Mouse (Mus musculus) myocyte (in vitro differentiated cells): ENCODE measurements at regions not wholly inside any gene's neighbourhood (a gene's known extent, or its start where the extent isn't known, plus 50 kb on each side); places are given as distances from the start of the nearest gene placed in this dataset.
"Not testable (repeated sequence)": the region's sequence is repeated elsewhere in the genome, so short reads cannot be mapped to it uniquely, and the experiment has no call there.

ENCODE experiments used
- H3K27me3 ChIP-seq: one replicate; pipeline ENCODE4 v1.6.1; 2011; ENCODE audit not compliant: control insufficient read depth, insufficient read depth, insufficient read length
- H3K36me3 ChIP-seq: one replicate; pipeline ENCODE4 v1.6.1; 2011; ENCODE audit not compliant: control insufficient read depth, insufficient read depth
- H3K4me2 ChIP-seq: one replicate; pipeline ENCODE4 v1.6.1; 2011; ENCODE audit warnings: low read depth, control low read depth
- H3K4me3 ChIP-seq: one replicate; pipeline ENCODE4 v1.5.1; 2011; ENCODE audit warnings: mild to moderate bottlenecking, control low read depth, moderate library complexity
- H3K79me2 ChIP-seq: one replicate; pipeline ENCODE4 v1.6.1; 2011; ENCODE audit not compliant: control insufficient read depth, insufficient read depth
- H3ac ChIP-seq: one replicate; pipeline ENCODE4 v1.6.1; 2011; ENCODE audit not compliant: control insufficient read depth, insufficient read length
- CEBPB ChIP-seq: IDR thresholded peaks from 2 replicates; pipeline ENCODE4 v1.6.1; 2011; ENCODE audit warnings: mild to moderate bottlenecking, moderate library complexity; ENCODE audit not compliant: poor library complexity, insufficient read depth, severe bottlenecking
- E2F4 ChIP-seq: IDR thresholded peaks from one replicate; pipeline ENCODE4 v1.6.1; 2011; ENCODE audit warnings: mild to moderate bottlenecking, control low read depth, moderate library complexity; ENCODE audit not compliant: insufficient read depth
- MAX ChIP-seq: IDR thresholded peaks from one replicate; pipeline ENCODE4 v1.6.1; 2011; ENCODE audit warnings: low read depth, mild to moderate bottlenecking, control low read depth
- MYOD1 ChIP-seq, 3 experiments: IDR thresholded peaks; one replicate each; pipeline ENCODE4 v1.6.1; 2011; ENCODE audit warnings: control low read depth in 2 of 3, low read depth in 2 of 3, mild to moderate bottlenecking in 2 of 3, moderate library complexity in 1 of 3; ENCODE audit not compliant: insufficient read length in 2 of 3, control insufficient read depth in 1 of 3
- MYOG ChIP-seq, 3 experiments: IDR thresholded peaks; one replicate each; pipeline ENCODE4 v1.6.1; 2011; ENCODE audit warnings: control low read depth in 2 of 3, low read depth in 2 of 3, mild to moderate bottlenecking in 2 of 3; ENCODE audit not compliant: insufficient read length in 2 of 3, control insufficient read depth in 1 of 3, insufficient read depth in 1 of 3
- POLR2A ChIP-seq: IDR thresholded peaks from one replicate; pipeline ENCODE4 v1.6.1; 2011; ENCODE audit warnings: low read depth, mild to moderate bottlenecking, control low read depth, moderate library complexity; ENCODE audit not compliant: insufficient read length
- POLR2AphosphoS2 ChIP-seq: IDR thresholded peaks from one replicate; pipeline ENCODE4 v1.6.1; 2011; ENCODE audit warnings: low read depth, control low read depth; ENCODE audit not compliant: insufficient read length
- REST ChIP-seq: IDR thresholded peaks from one replicate; pipeline ENCODE4 v1.6.1; 2011; ENCODE audit warnings: mild to moderate bottlenecking, control low read depth, moderate library complexity; ENCODE audit not compliant: insufficient read depth, insufficient read length
- SRF ChIP-seq: IDR thresholded peaks from one replicate; pipeline ENCODE4 v1.6.1; 2011; ENCODE audit warnings: low read depth; ENCODE audit not compliant: control insufficient read depth, insufficient read length
- TCF12 ChIP-seq: IDR thresholded peaks from one replicate; pipeline ENCODE4 v1.6.1; 2011; ENCODE audit warnings: mild to moderate bottlenecking, control low read depth; ENCODE audit not compliant: poor library complexity, insufficient read depth, severe bottlenecking
- TCF3 ChIP-seq: IDR thresholded peaks from one replicate; pipeline ENCODE4 v1.6.1; 2011; ENCODE audit warnings: low read depth, control low read depth; ENCODE audit not compliant: insufficient read length
- USF1 ChIP-seq: IDR thresholded peaks from one replicate; pipeline ENCODE4 v1.6.1; 2011; ENCODE audit warnings: low read depth, mild to moderate bottlenecking, control low read depth, moderate library complexity

- TF ChIP-seq POLR2A (no peak), SRF (no peak), E2F4 (no peak), POLR2AphosphoS2 (no peak), MAX (no peak), CEBPB (no peak), MYOG (IDR thresholded peaks at IDR 0.05; ENCODE audit: control insufficient read depth in 1 of 3, insufficient read depth in 1 of 3, insufficient read length in 2 of 3, low read depth in 2 of 3) (no peak), USF1 (no peak)
- no peaks in the 10 kb centered on the region for H3K36me3 ChIP-seq
- no peak overlapping the region for H3ac ChIP-seq
- H3K4me2 ChIP-seq = no peak overlapping the region
- no peaks in the 10 kb centered on the region for H3K79me2 ChIP-seq
- H3K4me3 ChIP-seq = no peak overlapping the region
- no peaks in the 10 kb centered on the region for H3K27me3 ChIP-seq
Measured at GRCm38 (mm10) chr8:7286581-7286980, 1374.5 kb downstream of the Efnb2 start.

DNA sequence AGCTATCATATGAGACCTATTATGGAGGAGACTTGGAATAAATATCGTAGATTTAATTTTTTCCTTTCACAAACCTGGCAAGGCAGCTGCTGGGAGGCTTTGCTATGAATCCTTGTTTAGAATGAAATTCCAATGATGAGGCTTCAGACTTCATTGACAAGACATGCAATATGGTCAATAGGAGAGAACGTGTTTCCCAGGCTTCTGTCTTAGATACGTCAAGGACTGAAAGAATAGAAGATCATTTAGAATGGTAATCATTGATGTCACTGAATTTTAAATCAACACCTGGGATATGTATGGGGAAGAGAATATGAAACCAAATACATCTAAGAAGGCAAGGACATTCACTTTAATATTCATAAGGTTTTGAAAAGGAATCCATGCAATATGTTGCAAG lies 1393.6 kb downstream of the Efnb2 start:
- Histone ChIP-seq H3K36me3 (no peaks in the 10 kb centered on the region), H3K79me2 (no peaks in the 10 kb centered on the region), H3K4me3 (no peak overlapping the region), H3K27me3 (no peaks in the 10 kb centered on the region), H3K4me2 (no peak overlapping the region), H3ac (no peak overlapping the region)
- TF ChIP-seq SRF (no peak), MAX (no peak), MYOD1 (IDR thresholded peaks at IDR 0.05; ENCODE audit: control insufficient read depth in 1 of 3, insufficient read length in 2 of 3, low read depth in 2 of 3) (no peak)

- not testable (repeated sequence) for H3K79me2 ChIP-seq, H3K36me3 ChIP-seq, H3ac ChIP-seq, H3K4me2 ChIP-seq, H3K27me3 ChIP-seq, H3K4me3 ChIP-seq
Measured at GRCm38 (mm10) chr8:7254336-7254735, 1406.7 kb downstream of the Efnb2 start.

DNA sequence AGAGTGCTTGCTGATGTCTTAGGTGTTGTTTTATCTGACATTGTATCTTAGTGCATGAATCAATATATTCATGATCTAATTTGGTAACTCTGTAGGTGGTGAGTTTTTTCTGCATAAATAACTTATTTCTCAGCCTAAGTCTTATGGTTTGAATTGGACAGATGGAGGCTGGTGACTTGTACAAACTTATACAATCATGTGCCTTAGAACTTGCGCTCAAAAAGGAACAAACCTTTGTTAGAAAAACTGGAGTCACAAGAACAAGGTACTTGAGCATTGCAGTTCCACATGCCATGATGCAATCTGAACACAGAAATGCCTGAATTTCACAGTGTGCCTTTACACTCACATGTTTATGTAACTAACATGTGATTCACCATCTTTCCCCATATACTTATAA lies 1420.7 kb downstream of the Efnb2 start:
- Histone ChIP-seq H3K4me3 (no peak overlapping the region), H3K36me3 (no peaks in the 10 kb centered on the region), H3K4me2 (no peak overlapping the region), H3K27me3 (no peaks in the 10 kb centered on the region), H3ac (no peak overlapping the region), H3K79me2 (no peaks in the 10 kb centered on the region)
- TF ChIP-seq E2F4 (no peak), REST (no peak), POLR2A (no peak), CEBPB (no peak), TCF3 (no peak), SRF (no peak), MYOG (IDR thresholded peaks at IDR 0.05; ENCODE audit: control insufficient read depth in 1 of 3, insufficient read depth in 1 of 3, insufficient read length in 2 of 3, low read depth in 2 of 3) (no peak), POLR2AphosphoS2 (no peak), TCF12 (no peak), MYOD1 (IDR thresholded peaks at IDR 0.05; ENCODE audit: control insufficient read depth in 1 of 3, insufficient read length in 2 of 3, low read depth in 2 of 3) (no peak), USF1 (no peak), MAX (no peak)

- no peak for TF ChIP-seq REST
- TF ChIP-seq USF1 = no peak
- no peak for TF ChIP-seq CEBPB
- TF ChIP-seq SRF = no peak
- no peak for TF ChIP-seq POLR2AphosphoS2
- no peak for TF ChIP-seq E2F4
- no peak for TF ChIP-seq TCF12
- no peak for TF ChIP-seq MYOG (IDR thresholded peaks at IDR 0.05; ENCODE audit: control insufficient read depth in 1 of 3, insufficient read depth in 1 of 3, insufficient read length in 2 of 3, low read depth in 2 of 3)
- no peak for TF ChIP-seq MYOD1 (IDR thresholded peaks at IDR 0.05; ENCODE audit: control insufficient read depth in 1 of 3, insufficient read length in 2 of 3, low read depth in 2 of 3)
- no peak for TF ChIP-seq MAX
- no peak for TF ChIP-seq POLR2A
- TF ChIP-seq TCF3 = no peak
- no peak overlapping the region for H3K4me3 ChIP-seq
- no peaks in the 10 kb centered on the region for H3K36me3 ChIP-seq
- no peak overlapping the region for H3ac ChIP-seq
- H3K79me2 ChIP-seq = no peaks in the 10 kb centered on the region
- H3K4me2 ChIP-seq = no peak overlapping the region
- no peaks in the 10 kb centered on the region for H3K27me3 ChIP-seq
Measured at GRCm38 (mm10) chr8:7234006-7234405, 1427.0 kb downstream of the Efnb2 start.

- no peak overlapping the region for H3K4me2 ChIP-seq
- no peak overlapping the region for H3ac ChIP-seq
- no peaks in the 10 kb centered on the region for H3K36me3 ChIP-seq
- no peaks in the 10 kb centered on the region for H3K79me2 ChIP-seq
- TF ChIP-seq USF1 = no peak
- no peak for TF ChIP-seq POLR2A
- H3K27me3 ChIP-seq = no peaks in the 10 kb centered on the region
- H3K4me3 ChIP-seq = no peak overlapping the region
Measured at GRCm38 (mm10) chr8:7219300-7219699, 1441.7 kb downstream of the Efnb2 start.
